Mouse (Mus musculus) heart, adult 11 months (tissue): ENCODE results near the gene Ccdc9.
"Not testable (repeated sequence)": the region's sequence is repeated elsewhere in the genome, so short reads cannot be mapped to it uniquely, and the experiment has no call there.

ENCODE experiments used
- DNase-seq: peaks from one replicate; pipeline ENCODE4 v3.0.0; 2022

Ccdc9 gene

DNA sequence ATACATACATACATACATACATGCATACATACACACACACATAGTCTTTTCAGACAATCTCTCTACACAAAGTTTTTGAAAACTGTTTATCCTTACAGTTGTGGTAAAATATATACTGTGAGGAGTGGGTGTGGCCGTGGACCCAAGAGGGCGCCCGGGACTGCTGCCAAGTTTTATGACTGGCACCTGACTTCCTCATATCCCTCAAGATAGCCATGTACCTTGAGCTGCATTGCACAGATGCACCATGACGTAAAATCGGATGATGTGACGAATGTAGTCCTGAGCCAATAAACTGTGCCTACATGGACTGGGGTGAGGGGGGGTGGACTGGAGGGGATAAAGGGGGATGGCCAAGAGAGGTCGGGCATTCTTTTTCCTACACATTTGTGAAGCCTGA is 20.0 kb downstream of the Ccdc9 start:
- peak; percentile 72 for DNase-seq

DNA sequence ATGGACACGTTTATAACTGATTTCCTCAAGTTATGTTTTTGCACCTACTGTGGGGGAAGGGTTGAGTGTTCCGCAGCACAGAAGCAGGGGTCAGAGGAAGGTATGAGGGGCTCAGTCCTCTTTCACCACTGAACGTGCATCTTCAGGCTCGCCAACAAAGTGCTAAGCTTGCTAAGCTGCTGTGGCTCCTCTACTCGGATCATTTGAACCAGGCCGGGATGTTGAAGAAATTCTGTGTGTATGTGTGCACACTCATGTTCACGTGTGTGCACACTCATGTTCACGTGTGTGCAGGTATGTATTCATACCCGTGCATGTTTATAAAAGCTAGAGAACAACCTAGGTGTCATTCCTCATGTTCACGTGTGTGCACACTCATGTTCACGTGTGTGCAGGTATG is 20.7 kb downstream of the Ccdc9 start:
- DNase-seq = peak; percentile 76

- DNase-seq = peak; percentile 84
These were observed 22.8 kb downstream of the Ccdc9 start for GRCm38 (mm10) chr7:16263843-16264242.

- DNase-seq = peak; percentile 90
These were observed 23.4 kb downstream of the Ccdc9 start for GRCm38 (mm10) chr7:16263015-16263787.

- peak; percentile 84 for DNase-seq
These were observed 25.5 kb downstream of the Ccdc9 start for GRCm38 (mm10) chr7:16261097-16261496.

GRCm38 (mm10) chr7:16259110-16259590 is 27.4 kb downstream of the Ccdc9 start, which contains the start of gene C5ar1:
Gene C5ar1 (minus strand): TSS chr7:16259540.
- peak; percentile 98 for DNase-seq

- peak; percentile 98 for DNase-seq
These were observed 28.8 kb downstream of the Ccdc9 start for GRCm38 (mm10) chr7:16257830-16258229.

GRCm38 (mm10) chr7:16255963-16256362 is 30.6 kb downstream of the Ccdc9 start:
- DNase-seq = not testable (repeated sequence)

DNA sequence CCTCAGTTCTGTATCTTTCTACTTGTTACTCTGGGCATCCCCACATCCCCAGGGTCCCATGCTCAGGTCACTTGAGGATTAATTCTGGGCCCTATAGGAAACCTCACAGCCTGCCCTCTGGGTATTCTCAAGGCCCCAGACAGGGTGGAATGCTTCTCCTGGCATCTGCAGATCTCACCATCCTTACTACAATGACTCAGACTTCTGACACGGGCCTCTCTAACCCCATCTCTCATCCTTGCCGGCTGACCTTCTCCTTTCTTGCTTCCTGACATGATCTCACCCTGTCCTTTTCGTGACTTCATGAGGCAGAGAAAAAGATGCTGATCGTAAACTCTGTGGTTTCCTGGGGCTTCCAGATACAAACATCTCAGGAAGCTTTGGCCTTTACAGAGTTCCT is 32.4 kb downstream of the Ccdc9 start:
- peak; percentile 97 for DNase-seq

GRCm38 (mm10) chr7:16250687-16251086 is 35.9 kb downstream of the Ccdc9 start:
- DNase-seq = peak; percentile 83

- no peak for DNase-seq
These were observed 40.6 kb downstream of the Ccdc9 start for GRCm38 (mm10) chr7:16245958-16246357.

DNA sequence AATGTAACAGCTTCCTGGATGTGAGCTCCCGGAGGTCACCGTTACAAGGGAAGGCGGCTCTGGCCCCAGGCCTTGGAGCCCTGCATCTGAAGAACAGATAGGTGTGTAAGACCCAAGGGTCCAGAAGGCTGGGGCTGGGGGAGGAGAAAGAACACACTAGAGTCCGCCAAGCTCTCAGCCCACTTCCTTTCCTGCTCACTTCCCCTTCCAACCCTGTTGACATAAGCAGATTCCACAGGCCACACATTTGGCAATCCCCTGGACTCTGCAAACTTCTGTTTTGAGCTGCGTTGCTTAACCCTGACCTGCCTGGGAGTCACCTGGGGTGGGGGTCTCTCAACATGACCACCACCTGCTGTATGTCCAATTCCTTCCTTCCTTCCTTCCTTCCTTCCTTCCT is 42.5 kb downstream of the Ccdc9 start, which contains the start of gene C5ar2:
C5ar2 (minus strand) TSS at position 88 of the 400 bp plus-strand sequence.
- peak; percentile 97 for DNase-seq

DNA sequence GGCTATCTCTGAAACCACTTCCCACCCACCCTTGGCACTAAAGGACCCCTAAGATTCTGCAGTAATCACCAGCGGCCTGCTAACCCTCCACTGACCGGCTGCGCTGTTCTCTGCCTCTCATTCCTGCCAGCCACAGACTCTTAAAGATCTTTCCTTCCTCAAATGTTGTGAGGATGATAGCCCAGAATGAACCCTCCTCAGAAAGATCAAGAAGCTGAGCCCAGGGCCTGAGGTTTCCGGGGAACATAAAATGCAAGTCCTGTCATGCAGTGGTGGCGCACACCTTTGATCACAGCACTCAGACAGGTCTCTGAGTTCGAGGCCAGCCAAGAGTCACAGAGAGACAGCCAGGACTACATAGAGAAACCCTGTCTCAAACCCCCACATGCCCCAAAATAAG is 44.4 kb downstream of the Ccdc9 start:
- DNase-seq = no peak

DNA sequence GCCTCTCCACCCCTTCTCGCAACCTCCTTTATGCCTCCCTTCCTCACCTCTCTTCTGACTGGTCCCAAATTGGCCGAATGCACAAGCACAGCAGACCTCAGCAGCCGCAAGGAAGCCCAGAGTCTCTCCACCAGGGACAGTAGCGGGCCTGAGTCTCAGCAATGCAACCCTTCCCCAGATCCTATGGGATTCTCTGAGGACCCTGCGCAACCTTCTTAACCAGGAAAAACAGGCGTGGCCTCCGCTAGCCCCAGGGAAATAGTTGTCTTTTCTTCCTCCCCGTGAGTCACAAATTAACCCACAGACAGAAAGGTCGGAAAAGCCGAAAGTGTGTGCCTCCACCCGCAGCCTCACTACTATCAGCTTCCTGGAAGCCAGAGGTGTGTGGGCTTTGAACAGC is 44.8 kb downstream of the Ccdc9 start:
- peak; percentile 94 for DNase-seq

DNA sequence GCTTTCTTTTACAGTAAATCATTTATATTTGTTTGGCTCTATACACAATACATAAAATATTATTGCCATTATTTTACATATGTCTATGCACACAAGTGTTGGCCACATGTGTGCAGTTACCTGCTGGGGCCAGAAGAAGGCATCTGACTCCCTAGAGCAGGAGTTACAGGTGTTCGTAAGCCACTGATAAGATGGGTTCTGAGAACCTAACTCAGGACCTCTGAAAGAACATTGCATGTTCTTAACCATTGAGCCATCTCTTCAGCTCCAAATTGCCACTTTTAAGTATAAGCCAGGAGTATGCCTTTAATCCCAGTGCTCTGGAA is 45.7 kb downstream of the Ccdc9 start:
- peak; percentile 60 for DNase-seq

DNA sequence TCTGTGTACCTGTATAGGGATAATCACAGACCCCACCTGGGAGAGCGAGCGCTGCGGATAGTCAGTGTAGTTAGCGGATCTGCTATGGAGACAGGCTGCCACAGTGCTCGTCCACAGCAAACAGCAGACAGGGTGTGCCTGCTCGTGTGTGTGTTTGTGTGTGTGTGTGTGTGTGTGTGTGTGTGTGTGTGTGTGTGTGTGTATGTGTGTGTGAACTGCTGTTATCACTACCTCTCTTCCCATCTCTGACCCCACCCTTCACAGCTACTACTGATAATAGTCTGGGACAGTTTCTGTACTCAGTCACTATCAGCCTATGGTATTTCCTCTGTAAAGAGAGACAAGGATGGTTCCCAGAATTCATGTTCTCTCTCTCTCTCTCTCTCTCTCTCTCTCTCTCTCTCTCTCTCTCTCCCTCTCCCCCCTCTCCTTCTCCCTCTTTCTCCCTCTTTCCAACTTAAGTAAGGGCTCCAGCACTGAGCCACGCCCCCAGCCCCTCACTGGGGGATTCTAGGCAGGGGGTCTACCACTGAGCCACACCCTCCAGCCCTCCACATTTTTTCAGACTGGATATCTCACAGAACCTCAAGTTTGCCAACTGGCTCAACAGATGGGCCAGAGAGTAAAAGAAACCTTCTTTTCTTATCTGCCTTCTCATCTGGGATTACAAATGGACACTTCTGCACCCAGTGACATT is 46.2 kb downstream of the Ccdc9 start:
- DNase-seq = no peak

GRCm38 (mm10) chr7:16239554-16239997 is 47.0 kb downstream of the Ccdc9 start:
- DNase-seq = peak; percentile 96

GRCm38 (mm10) chr7:16229869-16230268 is 56.7 kb downstream of the Ccdc9 start:
- DNase-seq = peak; percentile 95
